Mouse (Mus musculus): Measurements from ENCODE around the gene Fhad1. TPM values are rescaled to one million over a fixed set of nuclear protein-coding genes. Genes with fewer than 3 reads are reported as not detected.

Fhad1 gene
- polyA plus RNA-seq, 1 experiment = 1.3 TPM

- Histone ChIP-seq H3K4me1 (ENCODE audit: control insufficient read depth, insufficient read depth, low read length) (no peaks in the 10 kb centered on the region), H3K27ac (ENCODE audit: control insufficient read depth, insufficient read depth, low read depth, low read length, poor library complexity) (no peak overlapping the region), H3K4me3 (replicated peaks; ENCODE audit: control insufficient read depth, low read depth, low read length) (no peak overlapping the region)
- TF ChIP-seq CTCF (IDR thresholded peaks at IDR 0.05; ENCODE audit: control insufficient read depth, insufficient read depth, low read length) (no peak), POLR2A (IDR thresholded peaks at IDR 0.05; ENCODE audit: borderline replicate concordance, control insufficient read depth, low read depth, low read length) (no peak)
- WGBS = 82% methylated on average over 6 of the region's 6 CpGs
Measured at GRCm38 (mm10) chr4:141897225-141897624, 117.7 kb downstream of the Fhad1 start.

- TF ChIP-seq POLR2A (IDR thresholded peaks at IDR 0.05; ENCODE audit: borderline replicate concordance, control insufficient read depth, low read depth, low read length) (no peak), CTCF (IDR thresholded peaks at IDR 0.05; ENCODE audit: control insufficient read depth, insufficient read depth, low read length) (no peak)
- no peak overlapping the region for H3K27ac ChIP-seq (ENCODE audit: control insufficient read depth, insufficient read depth, low read depth, low read length, poor library complexity)
- no peaks in the 10 kb centered on the region for H3K4me1 ChIP-seq (ENCODE audit: control insufficient read depth, insufficient read depth, low read length)
- WGBS = 3% methylated on average over 12 of the region's 12 CpGs
- H3K4me3 ChIP-seq (replicated peaks; ENCODE audit: control insufficient read depth, low read depth, low read length) = no peak overlapping the region
Measured at GRCm38 (mm10) chr4:141895772-141896171, 119.1 kb downstream of the Fhad1 start.

GRCm38 (mm10) chr4:141893157-141893784 is 121.6 kb downstream of the Fhad1 start:
- TF ChIP-seq CTCF (IDR thresholded peaks at IDR 0.05; ENCODE audit: control insufficient read depth, insufficient read depth, low read length) (no peak), POLR2A (IDR thresholded peaks at IDR 0.05; ENCODE audit: borderline replicate concordance, control insufficient read depth, low read depth, low read length) (no peak)
- no peaks in the 10 kb centered on the region for H3K4me1 ChIP-seq (ENCODE audit: control insufficient read depth, insufficient read depth, low read length)
- H3K4me3 ChIP-seq (replicated peaks; ENCODE audit: control insufficient read depth, low read depth, low read length) = no peak overlapping the region
- H3K27ac ChIP-seq (ENCODE audit: control insufficient read depth, insufficient read depth, low read depth, low read length, poor library complexity) = no peak overlapping the region
- 88% methylated on average over 8 of the region's 8 CpGs for WGBS

GRCm38 (mm10) chr4:141886385-141886968 is 128.4 kb downstream of the Fhad1 start:
- Histone ChIP-seq H3K4me3 (replicated peaks; ENCODE audit: control insufficient read depth, low read depth, low read length) (no peak overlapping the region), H3K27ac (ENCODE audit: control insufficient read depth, insufficient read depth, low read depth, low read length, poor library complexity) (no peak overlapping the region), H3K4me1 (ENCODE audit: control insufficient read depth, insufficient read depth, low read length) (no peaks in the 10 kb centered on the region)
- 29% methylated on average over 6 of the region's 6 CpGs for whole genome bisulfite sequencing
- TF ChIP-seq POLR2A (IDR thresholded peaks at IDR 0.05; ENCODE audit: borderline replicate concordance, control insufficient read depth, low read depth, low read length) (no peak), CTCF (IDR thresholded peaks at IDR 0.05; ENCODE audit: control insufficient read depth, insufficient read depth, low read length) (no peak)

- Histone ChIP-seq H3K4me3 (replicated peaks; ENCODE audit: control insufficient read depth, low read depth, low read length) (no peak overlapping the region), H3K4me1 (ENCODE audit: control insufficient read depth, insufficient read depth, low read length) (no peaks in the 10 kb centered on the region), H3K27ac (ENCODE audit: control insufficient read depth, insufficient read depth, low read depth, low read length, poor library complexity) (no peak overlapping the region)
- TF ChIP-seq POLR2A (IDR thresholded peaks at IDR 0.05; ENCODE audit: borderline replicate concordance, control insufficient read depth, low read depth, low read length) (no peak), CTCF (IDR thresholded peaks at IDR 0.05; ENCODE audit: control insufficient read depth, insufficient read depth, low read length) (no peak)
- WGBS = 71% methylated on average over 9 of the region's 9 CpGs
Measured at GRCm38 (mm10) chr4:141885451-141885850, 129.4 kb downstream of the Fhad1 start.

- Histone ChIP-seq H3K4me3 (replicated peaks; ENCODE audit: control insufficient read depth, low read depth, low read length) (no peak overlapping the region), H3K27ac (ENCODE audit: control insufficient read depth, insufficient read depth, low read depth, low read length, poor library complexity) (no peak overlapping the region), H3K4me1 (ENCODE audit: control insufficient read depth, insufficient read depth, low read length) (no peaks in the 10 kb centered on the region)
- 89% methylated on average over 7 of the region's 7 CpGs for WGBS
- TF ChIP-seq CTCF (IDR thresholded peaks at IDR 0.05; ENCODE audit: control insufficient read depth, insufficient read depth, low read length) = no peak
- no peak for TF ChIP-seq POLR2A (IDR thresholded peaks at IDR 0.05; ENCODE audit: borderline replicate concordance, control insufficient read depth, low read depth, low read length)
Measured at GRCm38 (mm10) chr4:141882858-141883257, 132.0 kb downstream of the Fhad1 start.

GRCm38 (mm10) chr4:141881950-141882349 is 132.9 kb downstream of the Fhad1 start:
- Histone ChIP-seq H3K4me3 (replicated peaks; ENCODE audit: control insufficient read depth, low read depth, low read length) (no peak overlapping the region), H3K4me1 (ENCODE audit: control insufficient read depth, insufficient read depth, low read length) (no peaks in the 10 kb centered on the region), H3K27ac (ENCODE audit: control insufficient read depth, insufficient read depth, low read depth, low read length, poor library complexity) (no peak overlapping the region)
- no peak for TF ChIP-seq CTCF (IDR thresholded peaks at IDR 0.05; ENCODE audit: control insufficient read depth, insufficient read depth, low read length)
- no peak for TF ChIP-seq POLR2A (IDR thresholded peaks at IDR 0.05; ENCODE audit: borderline replicate concordance, control insufficient read depth, low read depth, low read length)
- 72% methylated on average over 5 of the region's 5 CpGs for WGBS

GRCm38 (mm10) chr4:141881289-141881914 is 133.5 kb downstream of the Fhad1 start:
- Histone ChIP-seq H3K4me1 (ENCODE audit: control insufficient read depth, insufficient read depth, low read length) (no peaks in the 10 kb centered on the region), H3K27ac (ENCODE audit: control insufficient read depth, insufficient read depth, low read depth, low read length, poor library complexity) (no peak overlapping the region), H3K4me3 (replicated peaks; ENCODE audit: control insufficient read depth, low read depth, low read length) (no peak overlapping the region)
- WGBS = 85% methylated on average over 10 of the region's 10 CpGs
- TF ChIP-seq POLR2A (IDR thresholded peaks at IDR 0.05; ENCODE audit: borderline replicate concordance, control insufficient read depth, low read depth, low read length) (no peak), CTCF (IDR thresholded peaks at IDR 0.05; ENCODE audit: control insufficient read depth, insufficient read depth, low read length) (no peak)

Measured in bone marrow, adult 2 months (tissue).